8 mouse cellular contexts compared by ENCODE assay signal in the genomic region with DNA sequence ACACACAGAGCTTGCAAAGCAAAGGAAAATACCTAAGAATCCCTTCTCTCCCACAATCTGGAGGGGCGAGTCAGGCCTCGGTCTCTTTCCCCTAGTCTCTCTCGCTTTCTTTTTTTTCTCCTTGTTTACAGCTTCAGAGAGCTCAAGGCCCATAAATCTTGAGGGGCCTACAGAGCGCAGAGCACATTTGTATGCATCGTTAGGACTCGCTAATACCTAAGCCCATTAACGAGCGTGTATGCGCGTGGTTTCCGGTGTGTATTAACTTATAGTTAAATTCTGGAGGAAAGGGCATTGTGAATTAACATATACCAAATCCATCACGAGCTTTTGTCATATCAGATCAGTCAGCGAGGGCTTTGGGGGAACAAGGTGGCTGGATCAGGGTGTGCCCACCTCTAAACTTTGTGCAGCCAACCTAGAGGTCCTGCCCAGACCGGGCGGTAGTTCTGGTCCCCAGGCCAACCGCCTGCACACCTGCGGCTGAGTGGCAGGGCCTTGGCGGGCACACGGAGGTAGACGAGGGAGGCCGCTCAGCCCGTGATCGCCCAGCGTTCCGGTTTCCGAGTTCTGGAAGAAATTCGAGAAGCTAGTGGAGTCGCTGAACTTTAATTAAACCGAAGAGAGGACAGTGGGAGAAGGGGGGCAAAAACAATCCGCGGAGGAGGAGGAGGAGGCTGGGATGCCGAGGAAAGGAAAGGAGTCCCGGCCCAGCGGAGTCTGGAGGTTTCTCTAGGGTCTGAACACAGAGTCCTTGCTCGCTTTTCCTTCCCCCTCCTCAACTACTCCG. TPM values are rescaled to one million over a fixed set of nuclear protein-coding genes. Genes with fewer than 3 reads are reported as not detected.
DNase-seq lines count a peak whose midpoint lies in the region; TF ChIP-seq lines count a peak whose summit lies in the region.

No protein-coding gene starts in this region.

- no peaks in the 10 kb centered on the region for H3K36me3 ChIP-seq in thymus, adult 2 months (ENCODE audit: control insufficient read depth, insufficient read depth, low read length)

- TF ChIP-seq POLR2A in thymus, adult 2 months (IDR thresholded peaks at IDR 0.05; ENCODE audit: control insufficient read depth, extremely low read depth, insufficient read depth, low read length, poor library complexity): no peak
- TF ChIP-seq POLR2A in cerebellum, adult 2 months (IDR thresholded peaks at IDR 0.05; ENCODE audit: borderline replicate concordance, insufficient read depth, low read length): no peak

- H3K27me3 ChIP-seq in thymus, adult 2 months (ENCODE audit: control insufficient read depth, insufficient read depth, low read length): peaks cover 19% of the 10 kb centered on the region
- peaks cover 8% of the 10 kb centered on the region; the same call in 1 of the 2 replicates for H3K27me3 ChIP-seq in cerebellum, adult 2 months (ENCODE audit: control insufficient read depth, insufficient read depth, low read length)

- H3K4me1 ChIP-seq in thymus, adult 2 months (replicated peaks; ENCODE audit: control insufficient read depth, insufficient read depth, low read length): no peaks in the 10 kb centered on the region
- no peaks in the 10 kb centered on the region for H3K4me1 ChIP-seq in cerebellum, adult 2 months (ENCODE audit: control insufficient read depth, insufficient read depth, low read length)

- H3K4me3 ChIP-seq in thymus, adult 2 months (ENCODE audit: control insufficient read depth, insufficient read depth, low read length): no peak overlapping the region
- no peak overlapping the region for H3K4me3 ChIP-seq in cerebellum, adult 2 months (replicated peaks; ENCODE audit: insufficient read depth, low read depth, low read length)

- 6% methylated on average over 36 of the region's 36 CpGs for WGBS in thymus, adult 2 months
- WGBS in cerebellum, adult 2 months: 10% methylated on average over 36 of the region's 36 CpGs

- no peak overlapping the region for H3K27ac ChIP-seq in thymus, adult 2 months (ENCODE audit: control insufficient read depth, insufficient read depth, low read length)
- no peak overlapping the region for H3K27ac ChIP-seq in cerebellum, adult 2 months (ENCODE audit: insufficient read depth, low read length)

- TF ChIP-seq CTCF in thymus, adult 2 months (IDR thresholded peaks at IDR 0.05; ENCODE audit: borderline replicate concordance, control insufficient read depth, extremely low read depth, insufficient read depth, low read length, poor library complexity): no peak
- no peak for TF ChIP-seq CTCF in cerebellum, adult 2 months (IDR thresholded peaks at IDR 0.05; ENCODE audit: borderline replicate concordance, insufficient read depth, low read depth, low read length)

- DNase-seq in thymus, postnatal 4 days: peak; percentile 12
- no peak for DNase-seq in thymus, postnatal 0 days (ENCODE audit: low spot score)
- DNase-seq in gastrocnemius, postnatal 25 days: peak; percentile 47
- peak; percentile 85 for DNase-seq in kidney, postnatal 14 days
- DNase-seq in skeletal muscle tissue, adult 2 months (ENCODE audit: low read depth, low spot score): peak; percentile 47
- no peak for DNase-seq in thymus, adult 2 months
- no peak for DNase-seq in cerebellum, adult 2 months
- no peak for DNase-seq in spleen, postnatal 10 days (ENCODE audit: low spot score in 2 of 2)

RNA-seq across cellular contexts. Expression of gene Hoxc4, which starts 41.8 kb away (rescaled TPM):
- 0.07 and 0.17 TPM in 2 replicates for polyA plus RNA-seq in thymus, postnatal 0 days (2015; fragmentation: Nextera tagmentation; extraction: Ambion mirVana)
- 1 to 10 TPM; 3.8 to 4.1 TPM for total RNA-seq in gastrocnemius, postnatal 25 days (2021)
- 0.19 and 0.22 TPM in 2 replicates for polyA plus RNA-seq in thymus, adult 2 months (2012; rRNA removed)
- polyA plus RNA-seq in cerebellum, adult 2 months (2012; rRNA removed): 3.9 and 4.5 TPM in 2 replicates

Comparison
In these comparisons a context has a peak if more than half of its experiments do, and no peak if none do; other contexts are left out.
1. DNase-seq: peak in thymus, postnatal 4 days (single experiment), gastrocnemius, postnatal 25 days (single experiment), kidney, postnatal 14 days (single experiment) and skeletal muscle tissue, adult 2 months (single experiment); none in thymus, postnatal 0 days (single experiment), thymus, adult 2 months (single experiment), cerebellum, adult 2 months (0 of 2) and spleen, postnatal 10 days (0 of 2).